Mouse (Mus musculus) liver, postnatal 0 days (tissue): ENCODE measurements around the gene Zc2hc1c. TPM values are rescaled to one million over a fixed set of nuclear protein-coding genes. Genes with fewer than 3 reads are reported as not detected.

Experiments used
- ATAC-seq: fragments of 200-750 bp; cut with Nextera tagmentation; 2 replicates; pipeline ENCODE4 v1.8.0; 2017; ENCODE audit warnings: mild to moderate bottlenecking, moderate library complexity
- DNase-seq: peaks from one replicate; pipeline ENCODE4 v3.0.0-alpha.2; 2016
- H3K27ac ChIP-seq: fragments of 300-500 bp; sonication (generic); 2 replicates; pipeline ENCODE4 v1.5.1; 2014; ENCODE audit warnings: antibody characterized with exemption, moderate library complexity, mild to moderate bottlenecking, low read depth
- H3K27me3 ChIP-seq: fragments of 300-500 bp; sonication (generic); 2 replicates; pipeline ENCODE4 v1.6.1; 2014; ENCODE audit warnings: low read length, control low read depth, mixed read lengths; ENCODE audit not compliant: insufficient read depth
- H3K36me3 ChIP-seq: fragments of 300-500 bp; sonication (generic); replicated peaks from 2 replicates; pipeline ENCODE4 v1.6.1; 2014; ENCODE audit warnings: mild to moderate bottlenecking, control low read depth, low read length, moderate library complexity, mixed read lengths; ENCODE audit not compliant: insufficient read depth
- H3K4me1 ChIP-seq: fragments of 300-500 bp; sonication (generic); 2 replicates; pipeline ENCODE4 v1.6.1; 2014; ENCODE audit warnings: antibody characterized with exemption, mild to moderate bottlenecking, control low read depth; ENCODE audit not compliant: insufficient read depth
- H3K4me2 ChIP-seq: fragments of 300-500 bp; sonication (generic); 2 replicates; pipeline ENCODE4 v1.6.1; 2014; ENCODE audit warnings: low read depth, mild to moderate bottlenecking, low read length, moderate library complexity, mixed read lengths
- H3K4me3 ChIP-seq: fragments of 300-500 bp; sonication (generic); 2 replicates; pipeline ENCODE4 v1.5.1; 2014; ENCODE audit warnings: low read depth, low read length
- H3K9ac ChIP-seq: fragments of 300-500 bp; sonication (generic); replicated peaks from 2 replicates; pipeline ENCODE4 v1.6.1; 2014; ENCODE audit warnings: mild to moderate bottlenecking, moderate library complexity
- H3K9me3 ChIP-seq: fragments of 300-500 bp; sonication (generic); 2 replicates; pipeline ENCODE4 v1.6.1; 2016; ENCODE audit warnings: mild to moderate bottlenecking, control low read depth, low read length, mixed read lengths
- CTCF ChIP-seq: sonication (generic); IDR thresholded peaks from 2 replicates; pipeline ENCODE4 v1.5.1; 2016; ENCODE audit warnings: antibody characterized with exemption, low read depth
- EP300 ChIP-seq: IDR thresholded peaks from 2 replicates; pipeline ENCODE4 v1.6.1; 2016; ENCODE audit warnings: antibody characterized with exemption, low read depth, mild to moderate bottlenecking
- WGBS: fragments of 180-500 bp; shearing (Covaris S2); extraction: QIAGEN DNeasy Blood & Tissue Kit; methylation state at CpG from one replicate; pipeline ENCODE4 v1.1.7; 2014; ENCODE audit not compliant: insufficient replicate concordance; 5-methylcytosine and 5-hydroxymethylcytosine counted together
- polyA plus RNA-seq: library from polyadenylated mRNA; unstranded; fragments of >200 nt; fragmentation: Nextera tagmentation; extraction: Ambion mirVana; gene quantifications from 2 replicates; pipeline ENCODE4 v1.2.1, GENCODE M21; 2015

Gene Zc2hc1c
- polyA plus RNA-seq, 1 experiment from 2014 or later: 0.22 TPM

DNA sequence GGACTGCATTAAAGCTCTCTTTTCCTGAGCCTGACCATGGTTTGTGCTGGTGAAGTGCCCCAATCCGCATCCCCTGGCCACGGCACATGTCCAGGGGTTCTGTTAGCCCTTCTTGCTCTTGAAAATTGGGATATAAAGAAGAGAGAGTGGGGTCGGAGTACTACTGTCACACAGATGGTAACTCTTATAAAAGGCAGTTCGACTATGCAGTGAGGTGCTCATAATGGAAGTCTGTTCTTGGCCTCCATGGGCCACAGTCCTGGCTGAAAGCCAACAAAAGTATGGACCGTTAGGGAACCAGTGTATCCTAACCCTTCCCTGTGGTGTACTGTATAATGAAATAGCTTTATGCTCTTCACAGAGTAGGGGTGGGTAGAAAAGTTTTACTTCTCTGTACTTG lies 8.5 kb downstream of the Zc2hc1c start:
- Histone ChIP-seq H3K9me3 (no peaks in the 10 kb centered on the region), H3K27me3 (no peaks in the 10 kb centered on the region), H3K4me3 (no peak overlapping the region), H3K4me1 (no peaks in the 10 kb centered on the region), H3K27ac (no peak overlapping the region), H3K9ac (no peak overlapping the region), H3K36me3 (peaks cover 19% of the 10 kb centered on the region), H3K4me2 (no peak overlapping the region)
- 87% methylated on average over 5 of the region's 5 CpGs for WGBS
- no peak for ATAC-seq
- TF ChIP-seq EP300 (no peak), CTCF (no peak)
- no peak for DNase-seq

DNA sequence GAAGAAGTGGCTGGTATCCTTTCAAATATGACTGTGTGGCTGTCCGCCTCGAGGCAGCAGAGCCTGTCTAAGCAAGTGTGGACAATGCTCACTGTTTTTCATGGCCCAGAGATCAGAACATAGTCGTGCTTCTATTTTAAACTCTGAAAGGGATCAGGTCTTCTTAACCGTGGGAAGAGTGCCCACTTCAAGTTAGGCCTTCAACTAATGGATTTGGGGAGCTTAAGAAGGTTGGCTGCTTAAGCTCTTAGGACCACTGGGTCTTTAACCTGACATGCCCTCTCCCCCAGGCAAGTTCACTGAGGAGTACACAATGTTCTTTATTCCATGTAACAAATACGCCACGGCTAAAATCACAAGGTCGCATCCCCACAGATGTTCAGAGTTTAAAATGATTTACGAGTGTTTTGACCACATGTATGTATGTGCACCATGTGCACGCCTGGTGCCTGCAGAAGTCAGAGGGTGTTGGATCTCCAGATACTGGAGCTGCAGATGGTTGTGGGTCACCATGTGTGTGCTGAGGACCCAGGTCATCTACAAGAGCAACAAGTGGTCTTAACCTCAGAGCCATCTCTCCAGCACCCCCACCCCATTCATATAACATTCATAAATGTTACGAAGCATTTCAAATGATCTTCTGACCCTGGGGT lies 9.1 kb downstream of the Zc2hc1c start:
- ATAC-seq (no peak), DNase-seq (no peak)
- Histone ChIP-seq H3K4me2 (no peak overlapping the region), H3K27ac (no peak overlapping the region), H3K9ac (no peak overlapping the region), H3K9me3 (no peaks in the 10 kb centered on the region), H3K36me3 (peaks cover 24% of the 10 kb centered on the region), H3K4me3 (no peak overlapping the region), H3K4me1 (no peaks in the 10 kb centered on the region), H3K27me3 (no peaks in the 10 kb centered on the region)
- WGBS: 78% methylated on average over 10 of the region's 10 CpGs
- TF ChIP-seq EP300: no peak
- no peak for TF ChIP-seq CTCF

DNA sequence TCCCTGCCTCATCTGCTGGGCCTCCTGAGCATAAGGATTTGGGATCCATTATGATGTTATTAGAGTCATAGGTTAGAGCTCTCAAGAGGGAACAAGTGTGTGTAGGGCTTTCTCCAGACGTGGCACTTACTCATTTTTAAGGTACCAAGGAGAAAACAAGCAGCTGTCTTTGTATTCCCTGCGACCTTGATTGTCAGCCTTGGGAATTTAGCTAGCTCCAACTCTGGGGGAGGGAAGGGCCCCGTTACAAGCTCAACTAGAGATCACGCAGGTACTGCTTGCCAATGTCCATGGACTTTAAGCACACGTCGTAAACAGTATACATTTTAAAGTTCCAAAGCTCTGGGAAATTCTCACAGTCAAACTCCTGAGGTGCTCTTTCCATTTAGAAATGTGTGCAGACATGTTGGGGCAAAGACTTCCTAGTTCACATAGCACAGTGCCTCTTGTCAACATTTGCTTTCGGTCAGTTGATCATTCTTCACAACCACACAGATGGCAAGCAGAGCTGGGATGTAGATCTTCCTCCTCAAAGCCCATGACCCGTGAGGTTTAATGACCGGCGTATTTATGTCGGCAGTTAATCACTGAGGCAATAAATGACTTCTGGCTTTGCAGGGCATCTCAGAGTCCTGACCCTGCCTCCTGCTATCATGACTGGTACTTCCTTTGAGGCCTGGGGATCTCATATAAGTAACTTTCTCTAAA lies 9.9 kb downstream of the Zc2hc1c start:
- peaks cover 29% of the 10 kb centered on the region for H3K36me3 ChIP-seq
- H3K4me1 ChIP-seq: no peaks in the 10 kb centered on the region
- no peaks in the 10 kb centered on the region for H3K27me3 ChIP-seq
- WGBS: 73% methylated on average over 11 of the region's 11 CpGs
- TF ChIP-seq CTCF (no peak), EP300 (no peak)
- no peak overlapping the region for H3K4me3 ChIP-seq
- ATAC-seq (no peak), DNase-seq (no peak)
- H3K9me3 ChIP-seq: no peaks in the 10 kb centered on the region
- H3K9ac ChIP-seq: no peak overlapping the region
- H3K4me2 ChIP-seq: no peak overlapping the region
- H3K27ac ChIP-seq: no peak overlapping the region

DNA sequence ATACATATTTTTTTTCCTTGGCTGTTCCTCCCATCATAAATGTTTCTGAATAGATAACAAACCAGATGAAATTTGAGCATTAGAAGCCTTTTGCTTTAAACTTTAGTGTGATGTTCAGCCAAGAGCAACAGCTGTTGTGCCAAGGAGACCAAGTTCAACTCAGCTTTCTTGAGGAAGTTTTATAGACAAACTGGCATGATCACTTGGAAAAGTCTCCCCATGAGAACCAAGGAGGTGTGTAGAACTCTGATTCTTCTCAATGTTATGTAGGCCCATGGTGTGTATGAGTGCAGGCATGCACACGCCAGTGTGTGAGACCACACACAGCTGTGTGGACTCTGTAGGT lies 10.4 kb downstream of the Zc2hc1c start:
- H3K36me3 ChIP-seq: peaks cover 32% of the 10 kb centered on the region
- H3K9me3 ChIP-seq: no peaks in the 10 kb centered on the region
- WGBS: 89% methylated on average over 1 of the region's 1 CpGs
- no peak overlapping the region for H3K27ac ChIP-seq
- no peak for ATAC-seq
- no peaks in the 10 kb centered on the region for H3K4me1 ChIP-seq
- no peak overlapping the region for H3K9ac ChIP-seq
- no peak for TF ChIP-seq CTCF
- no peak for TF ChIP-seq EP300
- H3K4me2 ChIP-seq: no peak overlapping the region
- H3K27me3 ChIP-seq: no peaks in the 10 kb centered on the region
- no peak for DNase-seq
- H3K4me3 ChIP-seq: no peak overlapping the region

DNA sequence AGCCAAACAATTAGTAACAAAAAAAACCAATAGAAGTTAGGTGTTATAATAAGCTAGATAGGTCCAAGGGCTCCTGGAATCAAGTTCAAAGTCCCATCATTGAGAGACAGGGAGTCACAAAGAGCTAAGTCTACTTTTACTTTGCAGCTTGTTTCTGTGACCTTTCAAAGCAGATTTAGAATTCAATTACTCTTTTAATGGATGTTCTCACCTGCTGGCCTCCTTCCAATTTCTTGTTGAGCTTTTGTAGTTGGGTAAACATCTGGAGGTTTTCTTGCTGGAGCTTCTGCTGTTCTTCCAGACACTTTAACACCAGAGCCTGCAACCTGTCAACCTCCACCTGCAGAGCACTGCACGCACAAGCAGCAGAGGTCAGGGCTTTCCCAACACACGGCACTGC lies 14.9 kb downstream of the Zc2hc1c start:
- TF ChIP-seq EP300 (no peak), CTCF (no peak)
- 74% methylated on average over 2 of the region's 2 CpGs for WGBS
- Histone ChIP-seq H3K27ac (no peak overlapping the region), H3K4me3 (no peak overlapping the region), H3K4me1 (0 out of 2 replicates have a peak, but pooled peaks cover 4% of the 10 kb centered on the region), H3K9ac (no peak overlapping the region), H3K9me3 (no peaks in the 10 kb centered on the region), H3K36me3 (peaks cover 69% of the 10 kb centered on the region), H3K27me3 (no peaks in the 10 kb centered on the region), H3K4me2 (no peak overlapping the region)
- ATAC-seq: no peak
- DNase-seq: no peak

DNA sequence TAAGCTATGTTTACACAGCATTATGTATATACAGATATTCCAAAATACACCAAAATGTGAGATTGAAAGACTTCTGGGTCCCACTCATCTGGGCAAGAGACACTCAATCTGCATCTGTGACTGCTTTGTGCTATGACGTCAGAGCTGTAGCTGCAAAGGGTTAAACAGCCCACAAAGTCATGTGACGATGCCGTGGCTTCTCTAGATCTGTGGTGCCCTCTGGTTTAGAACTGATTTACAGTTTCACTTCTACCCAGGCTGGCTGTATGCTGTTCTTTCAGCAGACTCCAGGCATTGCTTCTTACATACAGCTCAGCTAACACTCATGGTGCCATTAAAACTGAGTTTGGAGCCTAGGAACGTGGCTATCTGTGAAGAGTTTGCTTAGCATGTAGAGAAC lies 16.3 kb downstream of the Zc2hc1c start:
- no peak overlapping the region for H3K27ac ChIP-seq
- ATAC-seq (peak; percentile 18; the same call in 1 of the 2 replicates), DNase-seq (no peak)
- H3K4me3 ChIP-seq: no peak overlapping the region
- peaks cover 82% of the 10 kb centered on the region for H3K36me3 ChIP-seq
- no peaks in the 10 kb centered on the region for H3K27me3 ChIP-seq
- WGBS: 46% methylated on average over 4 of the region's 4 CpGs
- TF ChIP-seq CTCF (no peak), EP300 (no peak)
- H3K9ac ChIP-seq: no peak overlapping the region
- peak overlapping the region; percentile 49; the same call in 1 of the 2 replicates for H3K4me2 ChIP-seq
- no peaks in the 10 kb centered on the region for H3K9me3 ChIP-seq
- H3K4me1 ChIP-seq: 0 out of 2 replicates have a peak, but pooled peaks cover 4% of the 10 kb centered on the region
